Mouse (Mus musculus): ENCODE data around the gene Il17c. TPM values are rescaled to one million over a fixed set of nuclear protein-coding genes. Genes with fewer than 3 reads are reported as not detected.

Gene Il17c
- polyA plus RNA-seq, 2 experiments, result 0.49 TPM; not detected in 1

- H3K27ac ChIP-seq (replicated peaks; ENCODE audit: low read depth, low read length), result no peak overlapping the region
- H3K9ac ChIP-seq (ENCODE audit: low read depth, low read length, severe bottlenecking), result no peak overlapping the region
- no peak for TF ChIP-seq POLR2A (IDR thresholded peaks at IDR 0.05; ENCODE audit: borderline replicate concordance, extremely low read depth, insufficient read depth, insufficient read length)
- no peaks in the 10 kb centered on the region for H3K4me1 ChIP-seq (ENCODE audit: control insufficient read depth, insufficient read depth, low read length)
- H3K4me3 ChIP-seq (replicated peaks; ENCODE audit: low read length), result no peak overlapping the region
- DNase-seq (ENCODE audit: low spot score) (no peak), ATAC-seq (ENCODE audit: low FRiP score, low read depth) (no peak)
- no peaks in the 10 kb centered on the region for H3K27me3 ChIP-seq (ENCODE audit: control insufficient read depth, insufficient read depth, low read length)
- peaks cover 99% of the 10 kb centered on the region for H3K36me3 ChIP-seq (ENCODE audit: control insufficient read depth, insufficient read depth, low read length)
- no peaks in the 10 kb centered on the region for H3K9me3 ChIP-seq (ENCODE audit: control insufficient read depth, low read length)
- H3K4me2 ChIP-seq (replicated peaks; ENCODE audit: low read depth, low read length, severe bottlenecking), result no peak overlapping the region
- WGBS, result 91% methylated on average over 7 of the region's 7 CpGs
Measured at GRCm38 (mm10) chr8:122407678-122408077, 14.1 kb upstream of the Il17c start.

GRCm38 (mm10) chr8:122414311-122414710 is 7.5 kb upstream of the Il17c start:
- Histone ChIP-seq H3K4me3 (replicated peaks; ENCODE audit: low read length) (no peak overlapping the region), H3K4me2 (replicated peaks; ENCODE audit: low read depth, low read length, severe bottlenecking) (no peak overlapping the region), H3K9me3 (ENCODE audit: control insufficient read depth, low read length) (no peaks in the 10 kb centered on the region), H3K27ac (replicated peaks; ENCODE audit: low read depth, low read length) (no peak overlapping the region), H3K4me1 (ENCODE audit: control insufficient read depth, insufficient read depth, low read length) (no peaks in the 10 kb centered on the region), H3K27me3 (ENCODE audit: control insufficient read depth, insufficient read depth, low read length) (no peaks in the 10 kb centered on the region), H3K9ac (ENCODE audit: low read depth, low read length, severe bottlenecking) (no peak overlapping the region), H3K36me3 (ENCODE audit: control insufficient read depth, insufficient read depth, low read length) (peaks cover 97% of the 10 kb centered on the region)
- 92% methylated on average over 9 of the region's 9 CpGs for WGBS
- ATAC-seq (ENCODE audit: low FRiP score, low read depth) (no peak), DNase-seq (ENCODE audit: low spot score) (no peak)
- no peak for TF ChIP-seq POLR2A (IDR thresholded peaks at IDR 0.05; ENCODE audit: borderline replicate concordance, extremely low read depth, insufficient read depth, insufficient read length)

GRCm38 (mm10) chr8:122415554-122415953 is 6.3 kb upstream of the Il17c start:
- Histone ChIP-seq H3K4me1 (ENCODE audit: control insufficient read depth, insufficient read depth, low read length) (no peaks in the 10 kb centered on the region), H3K4me2 (replicated peaks; ENCODE audit: low read depth, low read length, severe bottlenecking) (no peak overlapping the region), H3K4me3 (replicated peaks; ENCODE audit: low read length) (no peak overlapping the region), H3K9ac (ENCODE audit: low read depth, low read length, severe bottlenecking) (no peak overlapping the region), H3K36me3 (ENCODE audit: control insufficient read depth, insufficient read depth, low read length) (peaks cover 85% of the 10 kb centered on the region), H3K9me3 (ENCODE audit: control insufficient read depth, low read length) (no peaks in the 10 kb centered on the region), H3K27me3 (ENCODE audit: control insufficient read depth, insufficient read depth, low read length) (no peaks in the 10 kb centered on the region), H3K27ac (replicated peaks; ENCODE audit: low read depth, low read length) (no peak overlapping the region)
- no peak for TF ChIP-seq POLR2A (IDR thresholded peaks at IDR 0.05; ENCODE audit: borderline replicate concordance, extremely low read depth, insufficient read depth, insufficient read length)
- ATAC-seq (ENCODE audit: low FRiP score, low read depth), result no peak
- DNase-seq (ENCODE audit: low spot score), result no peak
- WGBS, result 88% methylated on average over 6 of the region's 6 CpGs

- no peak overlapping the region for H3K4me3 ChIP-seq (replicated peaks; ENCODE audit: low read length)
- H3K4me2 ChIP-seq (replicated peaks; ENCODE audit: low read depth, low read length, severe bottlenecking), result no peak overlapping the region
- no peaks in the 10 kb centered on the region for H3K9me3 ChIP-seq (ENCODE audit: control insufficient read depth, low read length)
- H3K4me1 ChIP-seq (ENCODE audit: control insufficient read depth, insufficient read depth, low read length), result no peaks in the 10 kb centered on the region
- 74% methylated on average over 9 of the region's 9 CpGs for WGBS
- H3K36me3 ChIP-seq (ENCODE audit: control insufficient read depth, insufficient read depth, low read length), result peaks cover 43% of the 10 kb centered on the region
- H3K9ac ChIP-seq (ENCODE audit: low read depth, low read length, severe bottlenecking), result no peak overlapping the region
- DNase-seq (ENCODE audit: low spot score) (no peak), ATAC-seq (ENCODE audit: low FRiP score, low read depth) (no peak)
- H3K27ac ChIP-seq (replicated peaks; ENCODE audit: low read depth, low read length), result no peak overlapping the region
- H3K27me3 ChIP-seq (ENCODE audit: control insufficient read depth, insufficient read depth, low read length), result no peaks in the 10 kb centered on the region
- TF ChIP-seq POLR2A (IDR thresholded peaks at IDR 0.05; ENCODE audit: borderline replicate concordance, extremely low read depth, insufficient read depth, insufficient read length), result no peak
Measured at GRCm38 (mm10) chr8:122419881-122420555, 1.8 kb upstream of the Il17c start.

- TF ChIP-seq POLR2A (IDR thresholded peaks at IDR 0.05; ENCODE audit: borderline replicate concordance, extremely low read depth, insufficient read depth, insufficient read length), result no peak
- WGBS, result 88% methylated on average over 24 of the region's 24 CpGs
Measured at GRCm38 (mm10) chr8:122423217-122423616, 1.4 kb downstream of the Il17c start.

More at GRCm38 (mm10) chr8:122423217-122423616, 1.4 kb downstream of the Il17c start:
- DNase-seq (ENCODE audit: low spot score) (no peak), ATAC-seq (ENCODE audit: low FRiP score, low read depth) (no peak)
- no peak overlapping the region for H3K4me3 ChIP-seq (replicated peaks; ENCODE audit: low read length)
- H3K4me1 ChIP-seq (ENCODE audit: control insufficient read depth, insufficient read depth, low read length), result no peaks in the 10 kb centered on the region
- H3K27ac ChIP-seq (replicated peaks; ENCODE audit: low read depth, low read length), result no peak overlapping the region
- H3K4me2 ChIP-seq (replicated peaks; ENCODE audit: low read depth, low read length, severe bottlenecking), result no peak overlapping the region
- H3K9ac ChIP-seq (ENCODE audit: low read depth, low read length, severe bottlenecking), result no peak overlapping the region
- H3K9me3 ChIP-seq (ENCODE audit: control insufficient read depth, low read length), result no peaks in the 10 kb centered on the region
- H3K36me3 ChIP-seq (ENCODE audit: control insufficient read depth, insufficient read depth, low read length), result peaks cover 12% of the 10 kb centered on the region
- H3K27me3 ChIP-seq (ENCODE audit: control insufficient read depth, insufficient read depth, low read length), result no peaks in the 10 kb centered on the region
